Mouse (Mus musculus) cortical plate, adult 2 months (tissue): ENCODE data around the gene Ttc21a.

Experiments
- CTCF ChIP-seq: fragments of 200-500 bp; IDR thresholded peaks from 2 replicates; pipeline ENCODE4 v1.5.1; 2011; ENCODE audit warnings: mild to moderate bottlenecking, control low read depth, low read length; ENCODE audit not compliant: insufficient read depth; ENCODE audit errors: extremely low read depth
- POLR2A ChIP-seq: fragments of 200-500 bp; IDR thresholded peaks from 2 replicates; pipeline ENCODE4 v1.6.1; 2011; ENCODE audit warnings: mild to moderate bottlenecking, low read length, control low read depth; ENCODE audit not compliant: insufficient read depth; ENCODE audit errors: extremely low read depth

GRCm38 (mm10) chr9:119945173-119945900, 7.9 kb downstream of the Ttc21a start:
- TF ChIP-seq CTCF = 0 out of 2 replicates have a peak, but pooled peaks have one; percentile 26
- no peak for TF ChIP-seq POLR2A
